Mouse (Mus musculus) heart, embryonic 15.5 days (tissue): ENCODE data around the gene Pcbp3. TPM values are rescaled to one million over a fixed set of nuclear protein-coding genes. Genes with fewer than 3 reads are reported as not detected.
"Not testable (repeated sequence)": the region's sequence is repeated elsewhere in the genome, so short reads cannot be mapped to it uniquely, and the experiment has no call there.

Experiments used
- ATAC-seq: fragments of 200-750 bp; cut with Nextera tagmentation; replicated peaks from 2 replicates; pipeline ENCODE4 v1.8.0; 2017; ENCODE audit warnings: low read depth, moderate TSS enrichment; ENCODE audit not compliant: insufficient number of reproducible peaks, insufficient read depth, low FRiP score
- H3K27ac ChIP-seq: fragments of 300-500 bp; sonication (generic); 2 replicates; pipeline ENCODE4 v1.5.1; 2015; ENCODE audit warnings: mild to moderate bottlenecking, inconsistent platforms
- H3K27me3 ChIP-seq: fragments of 300-500 bp; sonication (generic); 2 replicates; pipeline ENCODE4 v1.6.1; 2015; ENCODE audit warnings: inconsistent platforms
- H3K36me3 ChIP-seq: fragments of 300-500 bp; sonication (generic); 2 replicates; pipeline ENCODE4 v1.6.1; 2015; ENCODE audit warnings: mild to moderate bottlenecking, inconsistent platforms
- H3K4me1 ChIP-seq: fragments of 300-500 bp; sonication (generic); replicated peaks from 2 replicates; pipeline ENCODE4 v1.6.1; 2015; ENCODE audit warnings: inconsistent platforms
- H3K4me2 ChIP-seq: fragments of 300-500 bp; sonication (generic); 2 replicates; pipeline ENCODE4 v1.6.1; 2015; ENCODE audit warnings: inconsistent platforms, mild to moderate bottlenecking, moderate library complexity
- H3K4me3 ChIP-seq: fragments of 300-500 bp; sonication (generic); 2 replicates; pipeline ENCODE4 v1.5.1; 2015; ENCODE audit warnings: mild to moderate bottlenecking, inconsistent platforms
- H3K9ac ChIP-seq: fragments of 300-500 bp; sonication (generic); 2 replicates; pipeline ENCODE4 v1.6.1; 2015; ENCODE audit warnings: mild to moderate bottlenecking, inconsistent platforms
- H3K9me3 ChIP-seq: fragments of 300-500 bp; sonication (generic); replicated peaks from 2 replicates; pipeline ENCODE4 v1.6.1; 2016; ENCODE audit warnings: inconsistent platforms
- WGBS: fragments of 180-500 bp; shearing (Covaris S2); methylation state at CpG from one replicate; pipeline ENCODE4 v1.1.7; 2015; ENCODE audit warnings: mixed read lengths; 5-methylcytosine and 5-hydroxymethylcytosine counted together
- polyA plus RNA-seq: library from polyadenylated mRNA; unstranded; fragments of >200 nt; fragmentation: Nextera tagmentation; extraction: Ambion mirVana; gene quantifications from 2 replicates; pipeline ENCODE4 v1.2.1, GENCODE M21; 2015

The Pcbp3 gene
- polyA plus RNA-seq, 1 experiment from 2014 or later: 9.4 TPM

- H3K4me1 ChIP-seq: no peaks in the 10 kb centered on the region
- ATAC-seq: no peak
- no peak overlapping the region for H3K9ac ChIP-seq
- no peaks in the 10 kb centered on the region for H3K27me3 ChIP-seq
- no peaks in the 10 kb centered on the region for H3K36me3 ChIP-seq
- H3K4me2 ChIP-seq: no peak overlapping the region
- 75% methylated on average over 7 of the region's 7 CpGs for whole genome bisulfite sequencing
- no peaks in the 10 kb centered on the region for H3K9me3 ChIP-seq
- no peak overlapping the region for H3K4me3 ChIP-seq
- H3K27ac ChIP-seq: no peak overlapping the region
Observed at GRCm38 (mm10) chr10:76762411-76762810, 199.3 kb downstream of the Pcbp3 start.

- WGBS: 75% methylated on average over 5 of the region's 5 CpGs
- ATAC-seq: no peak
Observed at GRCm38 (mm10) chr10:76759878-76760277, 201.8 kb downstream of the Pcbp3 start.

GRCm38 (mm10) chr10:76753640-76754039 is 208.0 kb downstream of the Pcbp3 start:
- Histone ChIP-seq H3K27ac (no peak overlapping the region), H3K27me3 (no peaks in the 10 kb centered on the region), H3K9me3 (no peaks in the 10 kb centered on the region), H3K4me3 (no peak overlapping the region), H3K4me2 (no peak overlapping the region), H3K36me3 (no peaks in the 10 kb centered on the region), H3K9ac (no peak overlapping the region), H3K4me1 (no peaks in the 10 kb centered on the region)
- WGBS: 86% methylated on average over 3 of the region's 3 CpGs
- no peak for ATAC-seq

More at GRCm38 (mm10) chr10:76759878-76760277, 201.8 kb downstream of the Pcbp3 start:
- Histone ChIP-seq H3K27ac (no peak overlapping the region), H3K27me3 (no peaks in the 10 kb centered on the region), H3K4me2 (no peak overlapping the region), H3K4me1 (no peaks in the 10 kb centered on the region), H3K9me3 (no peaks in the 10 kb centered on the region), H3K9ac (no peak overlapping the region), H3K4me3 (no peak overlapping the region), H3K36me3 (no peaks in the 10 kb centered on the region)

- not testable (repeated sequence) for H3K36me3 ChIP-seq, ATAC-seq, H3K9me3 ChIP-seq, H3K27me3 ChIP-seq, H3K9ac ChIP-seq, H3K4me3 ChIP-seq, H3K4me1 ChIP-seq, H3K27ac ChIP-seq, H3K4me2 ChIP-seq
- 50% methylated on average over 11 of the region's 11 CpGs for WGBS
Observed at GRCm38 (mm10) chr10:76744267-76744666, 217.4 kb downstream of the Pcbp3 start.

- no peak for ATAC-seq
- Histone ChIP-seq H3K4me1 (peaks cover 26% of the 10 kb centered on the region), H3K9me3 (no peaks in the 10 kb centered on the region), H3K27ac (no peak overlapping the region), H3K4me3 (no peak overlapping the region), H3K36me3 (no peaks in the 10 kb centered on the region), H3K9ac (no peak overlapping the region), H3K27me3 (no peaks in the 10 kb centered on the region), H3K4me2 (no peak overlapping the region)
- WGBS: 59% methylated on average over 8 of the region's 8 CpGs
Observed at GRCm38 (mm10) chr10:76736764-76737163, 224.9 kb downstream of the Pcbp3 start.

- H3K9ac ChIP-seq: no peak overlapping the region
- H3K9me3 ChIP-seq: no peaks in the 10 kb centered on the region
- H3K4me1 ChIP-seq: peaks cover 29% of the 10 kb centered on the region
- WGBS: 4% methylated on average over 4 of the region's 4 CpGs
- H3K4me3 ChIP-seq: no peak overlapping the region
- no peak for ATAC-seq
- no peak overlapping the region for H3K4me2 ChIP-seq
- no peaks in the 10 kb centered on the region for H3K36me3 ChIP-seq
- no peaks in the 10 kb centered on the region for H3K27me3 ChIP-seq
- H3K27ac ChIP-seq: no peak overlapping the region
Observed at GRCm38 (mm10) chr10:76734979-76735378, 226.7 kb downstream of the Pcbp3 start.

- 0 out of 2 replicates have a peak overlapping the region, but pooled peaks have one; percentile 2 for H3K4me3 ChIP-seq
- peaks cover 35% of the 10 kb centered on the region for H3K4me1 ChIP-seq
- no peaks in the 10 kb centered on the region for H3K36me3 ChIP-seq
- H3K9me3 ChIP-seq: no peaks in the 10 kb centered on the region
- WGBS: 37% methylated on average over 3 of the region's 3 CpGs
- peak overlapping the region; percentile 32; the same call in 1 of the 2 replicates for H3K9ac ChIP-seq
- no peak for ATAC-seq
- peak overlapping the region; percentile 83 for H3K27ac ChIP-seq
- no peaks in the 10 kb centered on the region for H3K27me3 ChIP-seq
- H3K4me2 ChIP-seq: peak overlapping the region; percentile 51
Observed at GRCm38 (mm10) chr10:76733677-76734068, 228.0 kb downstream of the Pcbp3 start.

- Histone ChIP-seq H3K27me3 (no peaks in the 10 kb centered on the region), H3K4me3 (0 out of 2 replicates have a peak overlapping the region, but pooled peaks have one; percentile 2), H3K4me1 (peaks cover 39% of the 10 kb centered on the region), H3K9me3 (no peaks in the 10 kb centered on the region), H3K36me3 (no peaks in the 10 kb centered on the region), H3K27ac (peak overlapping the region; percentile 83), H3K9ac (peak overlapping the region; percentile 32; the same call in 1 of the 2 replicates), H3K4me2 (peak overlapping the region; percentile 51)
- 7% methylated on average over 17 of the region's 17 CpGs for WGBS
- ATAC-seq: peak; percentile 77
Observed at GRCm38 (mm10) chr10:76732881-76733676, 228.6 kb downstream of the Pcbp3 start.

GRCm38 (mm10) chr10:76732391-76732790 is 229.3 kb downstream of the Pcbp3 start:
- H3K27me3 ChIP-seq: no peaks in the 10 kb centered on the region
- H3K4me1 ChIP-seq: peaks cover 42% of the 10 kb centered on the region
- no peak overlapping the region for H3K4me3 ChIP-seq
- H3K27ac ChIP-seq: peak overlapping the region; percentile 83
- ATAC-seq: no peak
- WGBS: 52% methylated on average over 6 of the region's 6 CpGs
- H3K36me3 ChIP-seq: no peaks in the 10 kb centered on the region
- no peaks in the 10 kb centered on the region for H3K9me3 ChIP-seq
- no peak overlapping the region for H3K4me2 ChIP-seq
- no peak overlapping the region for H3K9ac ChIP-seq

- no peak for ATAC-seq
- peak overlapping the region; percentile 83 for H3K27ac ChIP-seq
- no peaks in the 10 kb centered on the region for H3K36me3 ChIP-seq
- no peak overlapping the region for H3K4me3 ChIP-seq
- no peak overlapping the region for H3K9ac ChIP-seq
- H3K4me1 ChIP-seq: peaks cover 44% of the 10 kb centered on the region
- no peaks in the 10 kb centered on the region for H3K9me3 ChIP-seq
- no peak overlapping the region for H3K4me2 ChIP-seq
- no peaks in the 10 kb centered on the region for H3K27me3 ChIP-seq
- WGBS: 56% methylated on average over 20 of the region's 20 CpGs
Observed at GRCm38 (mm10) chr10:76731621-76732239, 230.0 kb downstream of the Pcbp3 start.

GRCm38 (mm10) chr10:76729631-76730620 is 231.8 kb downstream of the Pcbp3 start:
- no peak overlapping the region for H3K4me3 ChIP-seq
- WGBS: 75% methylated on average over 19 of the region's 19 CpGs
- ATAC-seq: no peak
- H3K9ac ChIP-seq: no peak overlapping the region
- H3K4me2 ChIP-seq: no peak overlapping the region
- peaks cover 53% of the 10 kb centered on the region for H3K4me1 ChIP-seq
- no peaks in the 10 kb centered on the region for H3K9me3 ChIP-seq
- H3K36me3 ChIP-seq: no peaks in the 10 kb centered on the region
- H3K27me3 ChIP-seq: no peaks in the 10 kb centered on the region
- peak overlapping the region; percentile 51; the same call in 1 of the 2 replicates for H3K27ac ChIP-seq
